Mouse (Mus musculus) CD4-positive naive resting alpha-beta T cell, adult 76 days (primary cell): ENCODE measurements around the gene Vmn2r44. TPM values are rescaled to one million over a fixed set of nuclear protein-coding genes. Genes with fewer than 3 reads are reported as not detected.

Experiments used
- total RNA-seq: library from RNA; stranded (reverse); gene quantifications from one replicate; pipeline ENCODE4 v1.2.4, GENCODE M21; 2023

Vmn2r44 gene
- total RNA-seq, result not detected

GRCm38 (mm10) chr7:8383233-8383632, at the start of gene Vmn2r44:
Vmn2r44 (minus strand) TSS chr7:8383333.

Other genes starting within 250 kb of the Vmn2r44 start
- not detected for gene Vmn2r41, start 221.7 kb downstream of the Vmn2r44 start, total RNA-seq
- gene Vmn2r42, start 183.0 kb downstream of the Vmn2r44 start, total RNA-seq, result not detected
- gene Vmn2r43, start 122.7 kb downstream of the Vmn2r44 start, total RNA-seq, result not detected
- not detected for gene Vmn2r45, start 105.7 kb upstream of the Vmn2r44 start, total RNA-seq